Mouse (Mus musculus) neural tube, embryonic 13.5 days (tissue): ENCODE measurements at regions not wholly inside any gene's neighbourhood (a gene's known extent, or its start where the extent isn't known, plus 50 kb on each side); places are given as distances from the start of the nearest gene placed in this dataset.

Experiments used
- ATAC-seq: fragments of 200-750 bp; cut with Nextera tagmentation; 2 replicates; pipeline ENCODE4 v1.8.0; 2017; ENCODE audit warnings: low read depth, mild to moderate bottlenecking, moderate TSS enrichment, moderate library complexity
- H3K27ac ChIP-seq: fragments of 300-500 bp; sonication (generic); replicated peaks from 2 replicates; pipeline ENCODE4 v1.5.1; 2015; ENCODE audit warnings: moderate library complexity, mild to moderate bottlenecking, inconsistent platforms
- H3K27me3 ChIP-seq: fragments of 300-500 bp; sonication (generic); 2 replicates; pipeline ENCODE4 v1.6.1; 2015; ENCODE audit warnings: mild to moderate bottlenecking, inconsistent platforms
- H3K36me3 ChIP-seq: fragments of 300-500 bp; sonication (generic); 2 replicates; pipeline ENCODE4 v1.6.1; 2015; ENCODE audit warnings: mild to moderate bottlenecking, inconsistent platforms
- H3K4me1 ChIP-seq: fragments of 300-500 bp; sonication (generic); replicated peaks from 2 replicates; pipeline ENCODE4 v1.6.1; 2015; ENCODE audit warnings: inconsistent platforms
- H3K4me2 ChIP-seq: fragments of 300-500 bp; sonication (generic); 2 replicates; pipeline ENCODE4 v1.6.1; 2015; ENCODE audit warnings: inconsistent platforms, mild to moderate bottlenecking, moderate library complexity
- H3K4me3 ChIP-seq: fragments of 300-500 bp; sonication (generic); 2 replicates; pipeline ENCODE4 v1.5.1; 2015; ENCODE audit warnings: mild to moderate bottlenecking, inconsistent platforms
- H3K9ac ChIP-seq: fragments of 300-500 bp; sonication (generic); 2 replicates; pipeline ENCODE4 v1.6.1; 2015; ENCODE audit warnings: moderate library complexity, mild to moderate bottlenecking, inconsistent platforms
- H3K9me3 ChIP-seq: fragments of 300-500 bp; sonication (generic); 2 replicates; pipeline ENCODE4 v1.6.1; 2016; ENCODE audit warnings: inconsistent platforms
- whole genome bisulfite sequencing: fragments of 180-500 bp; shearing (Covaris S2); methylation state at CpG from one replicate; pipeline ENCODE4 v1.1.7; 2015; 5-methylcytosine and 5-hydroxymethylcytosine counted together

DNA sequence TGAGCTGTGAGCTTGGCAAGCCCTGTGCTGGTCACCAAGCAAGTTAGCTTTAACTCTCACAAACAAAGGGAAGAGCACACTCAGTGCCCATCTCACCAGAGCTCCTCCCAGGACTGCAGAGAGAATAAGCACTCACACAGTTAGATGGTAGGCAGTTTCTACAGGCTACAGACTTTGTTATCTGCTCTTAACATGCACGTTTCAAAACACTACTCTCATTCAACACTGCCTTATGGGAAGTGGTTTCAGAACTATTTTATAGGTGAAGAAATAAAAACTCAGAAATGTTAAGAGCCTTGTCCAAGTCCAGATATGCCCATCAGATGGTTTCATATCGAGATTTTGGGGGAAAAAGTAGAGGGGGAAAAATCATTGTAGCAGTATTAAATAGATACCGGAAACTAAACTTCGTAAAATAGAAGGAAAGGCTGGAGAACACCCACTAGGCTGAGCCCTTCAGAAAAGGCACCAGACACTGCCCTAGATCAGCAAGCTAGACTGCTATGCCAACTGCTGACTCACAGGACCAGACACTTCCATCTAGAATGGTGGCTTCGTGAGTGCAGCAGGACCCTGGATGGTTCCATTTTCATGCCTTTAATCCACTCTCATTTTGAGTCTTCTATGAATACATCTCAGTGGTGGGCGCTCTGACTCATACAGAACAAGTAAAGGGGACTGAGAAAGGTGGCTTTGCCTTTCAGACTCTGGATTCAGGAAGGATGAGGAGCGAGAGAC lies 51.3 kb upstream of the Serbp1 start:
- Histone ChIP-seq H3K4me3 (no peak overlapping the region), H3K4me1 (no peaks in the 10 kb centered on the region), H3K27me3 (no peaks in the 10 kb centered on the region), H3K27ac (no peak overlapping the region), H3K9ac (no peak overlapping the region), H3K36me3 (no peaks in the 10 kb centered on the region), H3K4me2 (no peak overlapping the region), H3K9me3 (no peaks in the 10 kb centered on the region)
- ATAC-seq = no peak
- 81% methylated on average over 7 of the region's 7 CpGs for WGBS

DNA sequence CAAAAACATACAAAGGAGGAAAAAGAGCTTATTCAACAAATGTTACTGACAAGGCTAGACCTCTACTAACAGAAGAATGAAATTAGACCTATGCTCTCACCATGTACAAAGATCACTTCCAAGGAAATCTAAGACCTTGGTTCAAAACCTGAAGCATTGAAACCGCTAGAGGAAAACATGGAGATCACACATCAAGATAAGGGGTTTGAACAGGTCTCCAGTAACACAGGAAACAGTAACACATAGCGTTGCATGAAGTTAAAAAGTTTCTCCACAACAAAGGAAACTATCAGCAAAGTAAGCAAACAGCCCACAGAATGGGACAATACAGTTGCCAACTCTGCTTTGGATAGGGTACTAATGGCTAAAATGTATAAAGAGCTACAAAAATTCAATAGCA lies 53.3 kb upstream of the Serbp1 start:
- no peaks in the 10 kb centered on the region for H3K4me1 ChIP-seq
- ATAC-seq = no peak
- H3K27ac ChIP-seq = no peak overlapping the region
- H3K9me3 ChIP-seq = no peaks in the 10 kb centered on the region
- H3K36me3 ChIP-seq = no peaks in the 10 kb centered on the region
- H3K9ac ChIP-seq = no peak overlapping the region
- 89% methylated on average over 2 of the region's 2 CpGs for WGBS
- no peaks in the 10 kb centered on the region for H3K27me3 ChIP-seq
- H3K4me3 ChIP-seq = no peak overlapping the region
- no peak overlapping the region for H3K4me2 ChIP-seq

DNA sequence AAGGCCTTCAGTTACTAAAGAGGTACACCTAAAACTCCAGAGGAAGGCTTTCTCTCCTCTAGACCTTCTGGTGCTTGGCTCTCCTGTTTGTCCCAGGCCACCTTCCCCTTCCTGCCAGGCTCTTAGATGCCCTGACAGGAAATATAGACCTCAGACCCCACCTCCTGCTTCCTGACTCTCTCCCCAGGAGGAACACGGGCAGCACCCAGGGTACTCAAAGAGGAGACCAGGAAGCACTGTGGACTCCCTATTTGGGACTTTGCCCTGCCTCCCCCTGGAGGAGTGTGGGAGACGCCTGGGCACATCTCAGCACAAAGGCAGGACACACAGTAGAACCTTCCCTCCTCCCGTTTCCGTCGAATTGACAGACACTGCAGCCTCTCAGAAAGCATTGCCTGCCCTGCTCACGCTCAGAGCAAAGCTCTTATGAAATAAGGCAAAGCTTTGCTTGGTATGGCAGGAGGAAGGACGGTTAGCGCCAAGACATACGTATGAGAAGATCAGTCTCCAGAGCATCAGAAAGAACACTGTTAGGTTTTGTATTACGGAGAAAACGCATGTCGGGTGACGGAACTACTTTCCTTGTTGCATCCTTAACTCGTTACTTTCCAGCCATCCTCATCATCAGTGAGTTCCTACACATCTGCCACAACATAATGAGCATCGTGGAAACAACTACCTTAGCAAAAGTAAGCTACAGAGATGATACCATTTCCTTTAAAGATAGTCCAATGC lies 54.3 kb upstream of the Serbp1 start:
- H3K4me1 ChIP-seq = no peaks in the 10 kb centered on the region
- no peak overlapping the region for H3K4me2 ChIP-seq
- H3K4me3 ChIP-seq = no peak overlapping the region
- H3K36me3 ChIP-seq = no peaks in the 10 kb centered on the region
- H3K9ac ChIP-seq = no peak overlapping the region
- H3K27me3 ChIP-seq = no peaks in the 10 kb centered on the region; the same call in 1 of the 2 replicates
- H3K27ac ChIP-seq = no peak overlapping the region
- WGBS = 88% methylated on average over 15 of the region's 15 CpGs
- no peaks in the 10 kb centered on the region for H3K9me3 ChIP-seq
- no peak for ATAC-seq

DNA sequence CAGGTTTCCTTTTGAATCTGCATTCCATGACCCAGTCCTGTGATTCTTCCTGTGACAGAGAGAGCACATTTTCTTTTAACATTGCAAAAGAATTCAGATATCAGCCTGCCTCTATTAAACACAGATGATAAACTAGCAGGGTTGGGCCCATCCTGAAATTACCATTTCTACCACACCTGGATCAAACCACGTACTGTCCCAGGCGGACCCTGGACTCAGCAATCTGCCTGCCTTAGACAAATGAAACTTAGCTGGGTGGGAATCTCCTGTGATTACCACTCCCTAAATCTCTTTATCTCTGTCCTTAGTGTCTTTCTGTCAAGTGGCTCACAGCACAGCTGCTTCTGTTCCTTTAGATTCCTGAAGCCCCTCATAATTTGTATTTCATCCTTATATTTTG lies 55.5 kb upstream of the Serbp1 start:
- no peak overlapping the region for H3K27ac ChIP-seq
- no peak for ATAC-seq
- H3K9me3 ChIP-seq = no peaks in the 10 kb centered on the region
- H3K27me3 ChIP-seq = no peaks in the 10 kb centered on the region; the same call in 1 of the 2 replicates
- no peak overlapping the region for H3K4me3 ChIP-seq
- H3K36me3 ChIP-seq = no peaks in the 10 kb centered on the region
- no peak overlapping the region for H3K4me2 ChIP-seq
- no peaks in the 10 kb centered on the region for H3K4me1 ChIP-seq
- H3K9ac ChIP-seq = no peak overlapping the region
- 96% methylated on average over 2 of the region's 2 CpGs for WGBS

DNA sequence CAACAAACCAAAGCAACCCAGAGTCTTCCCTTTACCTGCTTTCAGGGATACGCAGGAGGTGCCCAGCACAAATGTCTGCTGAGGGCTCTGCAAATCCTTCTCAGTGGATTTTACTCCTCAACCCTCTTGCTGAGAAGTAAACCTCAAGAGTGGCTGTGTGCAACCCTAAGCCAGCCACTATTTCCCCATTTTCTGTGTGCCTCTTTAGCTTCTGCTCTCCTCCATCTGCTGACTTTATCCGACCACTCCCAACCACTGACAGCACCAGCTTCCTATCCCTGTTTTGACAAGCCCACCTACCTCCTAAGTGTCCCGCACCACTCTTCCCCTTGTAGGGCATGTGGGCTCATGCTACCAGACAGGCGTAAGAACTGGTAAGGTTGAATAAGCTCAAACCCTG lies 56.5 kb upstream of the Serbp1 start:
- no peak for ATAC-seq
- Histone ChIP-seq H3K9ac (no peak overlapping the region), H3K27ac (no peak overlapping the region), H3K4me3 (no peak overlapping the region), H3K4me1 (no peaks in the 10 kb centered on the region), H3K4me2 (no peak overlapping the region), H3K9me3 (no peaks in the 10 kb centered on the region), H3K36me3 (no peaks in the 10 kb centered on the region), H3K27me3 (no peaks in the 10 kb centered on the region; the same call in 1 of the 2 replicates)
- 87% methylated on average over 4 of the region's 4 CpGs for WGBS

DNA sequence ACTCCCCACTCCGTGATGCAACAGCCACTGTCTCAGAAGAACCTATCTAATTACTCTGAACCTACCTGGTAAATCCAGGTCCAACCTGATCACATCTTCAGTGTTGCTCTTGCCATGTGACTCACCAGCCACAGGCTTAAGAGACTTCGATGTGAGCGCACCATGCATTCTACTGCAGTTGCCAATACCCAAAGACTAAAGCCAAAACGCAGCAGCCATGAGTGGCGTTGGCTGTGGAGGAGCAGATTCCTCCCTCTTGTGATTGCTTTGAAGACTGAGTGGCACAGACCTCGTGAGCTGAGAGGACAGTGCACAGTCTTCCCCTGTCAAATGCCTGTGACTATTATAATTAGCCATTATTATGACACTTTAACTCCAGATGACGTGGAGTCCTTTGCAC lies 58.6 kb upstream of the Serbp1 start:
- Histone ChIP-seq H3K4me2 (no peak overlapping the region), H3K9ac (no peak overlapping the region), H3K9me3 (peaks cover 4% of the 10 kb centered on the region; the same call in 1 of the 2 replicates), H3K4me3 (no peak overlapping the region), H3K27ac (no peak overlapping the region), H3K27me3 (no peaks in the 10 kb centered on the region; the same call in 1 of the 2 replicates), H3K4me1 (no peaks in the 10 kb centered on the region), H3K36me3 (no peaks in the 10 kb centered on the region)
- ATAC-seq = no peak
- 80% methylated on average over 7 of the region's 7 CpGs for WGBS

DNA sequence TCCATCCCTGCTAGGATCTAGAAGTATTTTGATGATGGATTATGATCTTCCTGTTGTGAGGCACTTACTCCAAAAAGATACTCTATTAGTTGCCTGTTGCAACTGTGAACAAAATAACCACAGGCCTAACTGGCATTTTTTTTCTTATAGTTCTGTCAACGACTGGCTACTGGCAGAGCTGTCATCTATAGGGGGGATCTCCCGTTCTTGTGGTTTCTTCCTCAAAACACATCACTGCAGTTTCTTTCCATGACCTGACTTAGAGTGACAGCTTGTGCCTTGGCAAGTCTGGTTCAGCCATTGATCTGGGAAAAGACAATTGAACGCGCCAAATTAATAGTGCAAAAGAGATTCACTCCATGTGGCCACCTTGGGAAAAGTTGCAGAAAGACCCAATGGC lies 59.4 kb upstream of the Serbp1 start:
- H3K9ac ChIP-seq = no peak overlapping the region
- WGBS = 82% methylated on average over 4 of the region's 4 CpGs
- no peak overlapping the region for H3K4me2 ChIP-seq
- H3K27ac ChIP-seq = no peak overlapping the region
- H3K27me3 ChIP-seq = no peaks in the 10 kb centered on the region; the same call in 1 of the 2 replicates
- H3K36me3 ChIP-seq = no peaks in the 10 kb centered on the region
- no peak for ATAC-seq
- peaks cover 5% of the 10 kb centered on the region; the same call in 1 of the 2 replicates for H3K9me3 ChIP-seq
- no peaks in the 10 kb centered on the region for H3K4me1 ChIP-seq
- no peak overlapping the region for H3K4me3 ChIP-seq

DNA sequence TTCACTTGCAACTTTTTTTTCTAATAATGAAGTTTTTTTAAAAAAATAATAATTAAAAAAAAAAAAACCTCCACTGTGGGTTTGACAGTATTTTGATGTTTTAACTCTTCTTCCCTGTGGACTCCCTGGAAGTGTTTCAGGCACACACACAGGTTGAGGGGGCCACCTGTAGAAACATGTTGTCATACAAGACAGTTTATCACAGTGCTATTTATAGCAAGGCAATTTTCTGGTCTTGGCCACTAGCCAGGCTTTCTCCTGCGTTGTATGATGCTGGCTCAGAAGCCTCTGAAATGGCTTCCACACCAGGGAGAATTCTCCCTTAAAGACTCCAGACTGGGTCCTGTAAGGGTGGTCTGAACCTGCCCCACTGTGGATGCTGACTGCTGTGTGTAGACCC lies 59.9 kb upstream of the Serbp1 start:
- Histone ChIP-seq H3K4me1 (no peaks in the 10 kb centered on the region), H3K9me3 (peaks cover 5% of the 10 kb centered on the region; the same call in 1 of the 2 replicates), H3K9ac (no peak overlapping the region), H3K4me2 (no peak overlapping the region), H3K4me3 (no peak overlapping the region), H3K36me3 (no peaks in the 10 kb centered on the region), H3K27me3 (no peaks in the 10 kb centered on the region; the same call in 1 of the 2 replicates), H3K27ac (no peak overlapping the region)
- 41% methylated on average over 1 of the region's 1 CpGs for WGBS
- no peak for ATAC-seq

DNA sequence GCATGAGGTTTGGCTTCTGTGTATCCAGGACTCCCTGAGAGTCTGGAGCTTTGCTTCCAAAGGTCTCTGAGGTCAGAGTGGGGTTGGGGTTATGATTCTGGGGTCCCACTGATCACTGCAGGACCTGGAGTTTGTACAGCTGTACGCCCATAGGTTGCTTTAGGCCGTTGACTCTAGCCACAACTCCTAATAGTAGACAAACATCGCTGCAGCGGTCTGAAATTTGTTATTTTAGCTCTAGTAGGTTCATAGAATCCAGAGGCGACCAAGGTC lies 67.4 kb upstream of the Serbp1 start:
- H3K4me3 ChIP-seq = no peak overlapping the region
- no peaks in the 10 kb centered on the region for H3K36me3 ChIP-seq
- WGBS = 89% methylated on average over 5 of the region's 5 CpGs
- no peak overlapping the region for H3K27ac ChIP-seq
- 0 out of 2 replicates have a peak overlapping the region, but pooled peaks have one; percentile 30 for H3K4me2 ChIP-seq
- H3K27me3 ChIP-seq = no peaks in the 10 kb centered on the region
- H3K4me1 ChIP-seq = peaks cover 10% of the 10 kb centered on the region
- H3K9me3 ChIP-seq = peaks cover 5% of the 10 kb centered on the region; the same call in 1 of the 2 replicates
- H3K9ac ChIP-seq = no peak overlapping the region
- ATAC-seq = no peak

DNA sequence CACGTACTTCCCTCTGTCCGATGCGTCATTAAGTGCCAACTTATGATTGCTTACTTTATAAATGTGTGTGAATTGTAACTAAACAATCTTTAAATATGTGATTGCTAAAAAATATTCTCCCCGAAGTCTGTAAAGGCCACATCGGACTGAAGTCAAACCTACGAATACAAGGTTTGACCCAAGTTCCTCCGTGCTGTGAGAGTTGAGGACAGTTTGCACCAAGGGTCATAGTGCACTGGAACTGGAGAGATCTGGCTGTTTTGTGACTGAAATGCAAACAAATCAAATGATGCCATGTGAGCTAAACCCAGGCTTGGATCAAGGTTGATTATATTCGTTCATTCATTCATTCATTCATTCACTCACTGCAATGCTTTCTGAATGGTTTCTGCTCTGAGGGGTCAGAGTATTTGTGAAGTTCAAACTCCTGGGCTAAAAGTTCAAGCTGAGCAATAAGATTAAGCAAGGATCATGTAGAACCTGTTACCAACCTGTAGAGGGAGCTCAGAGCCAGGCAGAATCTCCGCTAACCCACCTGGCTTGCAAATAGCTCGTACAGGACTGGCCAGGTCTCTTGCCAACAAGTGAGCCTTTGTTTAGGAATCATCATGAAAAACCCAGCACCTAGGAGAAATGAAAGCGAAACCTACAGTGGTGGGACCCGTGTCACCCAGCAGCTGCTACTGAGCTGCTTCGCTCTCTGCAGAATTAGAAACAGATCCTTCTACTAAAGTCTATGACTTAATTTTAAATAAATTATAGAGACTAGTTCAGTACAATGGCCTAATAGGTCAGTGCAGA lies 67.9 kb upstream of the Serbp1 start:
- Histone ChIP-seq H3K36me3 (no peaks in the 10 kb centered on the region), H3K4me1 (peaks cover 10% of the 10 kb centered on the region), H3K27ac (no peak overlapping the region), H3K4me2 (peak overlapping the region; percentile 30; the same call in 1 of the 2 replicates), H3K9ac (no peak overlapping the region), H3K9me3 (peaks cover 5% of the 10 kb centered on the region; the same call in 1 of the 2 replicates), H3K27me3 (no peaks in the 10 kb centered on the region), H3K4me3 (no peak overlapping the region)
- peak; percentile 34; the same call in 1 of the 2 replicates for ATAC-seq
- 53% methylated on average over 13 of the region's 13 CpGs for WGBS

DNA sequence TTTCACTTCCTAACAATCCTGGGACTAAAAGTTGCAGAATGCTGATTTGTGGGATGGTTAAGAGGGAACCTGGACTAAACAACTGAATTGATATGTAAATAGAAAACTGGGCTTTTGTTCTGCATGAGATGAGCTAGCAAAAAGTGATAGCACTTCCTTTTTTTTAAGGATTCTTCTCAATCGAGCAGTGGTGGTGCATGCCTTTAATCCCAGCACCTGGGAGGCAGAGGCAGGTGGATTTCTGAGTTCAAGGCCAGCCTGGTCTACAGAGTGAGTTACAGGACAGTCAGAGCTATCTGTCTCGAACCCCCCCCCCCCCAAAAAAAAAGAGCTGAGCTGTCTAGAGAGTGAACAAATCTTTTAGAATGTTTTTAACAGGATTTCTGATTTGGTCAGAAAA lies 69.2 kb upstream of the Serbp1 start:
- Histone ChIP-seq H3K27ac (peak overlapping the region; percentile 68), H3K4me2 (peak overlapping the region; percentile 56), H3K36me3 (no peaks in the 10 kb centered on the region), H3K4me1 (peaks cover 10% of the 10 kb centered on the region), H3K4me3 (peak overlapping the region; percentile 44), H3K9ac (peak overlapping the region; percentile 66), H3K27me3 (no peaks in the 10 kb centered on the region), H3K9me3 (no peaks in the 10 kb centered on the region)
- peak; percentile 41; the same call in 1 of the 2 replicates for ATAC-seq
- WGBS = 33% methylated on average over 2 of the region's 2 CpGs
